Mouse (Mus musculus): ENCODE data around the gene Hmgb1. TPM values are rescaled to one million over a fixed set of nuclear protein-coding genes. Genes with fewer than 3 reads are reported as not detected.
A peak's percentile ranks its signal among the peaks of the same experiment; 100 is the strongest.

Hmgb1 gene
- polyA plus RNA-seq, 1 experiment = 18.9 TPM

GRCm38 (mm10) chr5:149052421-149053338 lies 131.6 kb downstream of the Hmgb1 start:
- H3K36me3 ChIP-seq (ENCODE audit: control insufficient read depth, insufficient read depth, low read length) = no peaks in the 10 kb centered on the region; the same call in 1 of the 2 replicates
- TF ChIP-seq CTCF (IDR thresholded peaks at IDR 0.05; ENCODE audit: extremely low read depth, insufficient read depth, insufficient read length, insufficient replicate concordance) = no peak
- TF ChIP-seq POLR2A (IDR thresholded peaks at IDR 0.05; ENCODE audit: low read depth, low read length) = peak; percentile 66
- under 1% methylated on average over 109 of the region's 110 CpGs for WGBS
- peak overlapping the region; percentile 97 for H3K27ac ChIP-seq (ENCODE audit: insufficient read depth, low read length)
- peak; percentile 96 to 98 for DNase-seq (ENCODE audit: low read depth in 1 of 2, low spot score in 2 of 2)
- H3K4me1 ChIP-seq (ENCODE audit: control insufficient read depth, insufficient read depth, insufficient read length) = peaks cover 2% of the 10 kb centered on the region; the same call in 1 of the 2 replicates
- peak overlapping the region; percentile 95 for H3K4me3 ChIP-seq (ENCODE audit: extremely low read depth, insufficient read depth, insufficient read length)
- no peaks in the 10 kb centered on the region for H3K27me3 ChIP-seq (ENCODE audit: control insufficient read depth, insufficient read depth, low read length)

GRCm38 (mm10) chr5:149051571-149052420 lies 132.5 kb downstream of the Hmgb1 start:
- peak overlapping the region; percentile 95 for H3K4me3 ChIP-seq (ENCODE audit: extremely low read depth, insufficient read depth, insufficient read length)
- H3K4me1 ChIP-seq (ENCODE audit: control insufficient read depth, insufficient read depth, insufficient read length) = peaks cover 2% of the 10 kb centered on the region; the same call in 1 of the 2 replicates
- peak; percentile 62 to 69 for DNase-seq (ENCODE audit: low read depth in 1 of 2, low spot score in 2 of 2)
- H3K36me3 ChIP-seq (ENCODE audit: control insufficient read depth, insufficient read depth, low read length) = peaks cover 2% of the 10 kb centered on the region
- peak overlapping the region; percentile 100 for H3K27ac ChIP-seq (ENCODE audit: insufficient read depth, low read length)
- TF ChIP-seq POLR2A (IDR thresholded peaks at IDR 0.05; ENCODE audit: low read depth, low read length) (no peak; the same call in 1 of the 2 replicates), CTCF (IDR thresholded peaks at IDR 0.05; ENCODE audit: extremely low read depth, insufficient read depth, insufficient read length, insufficient replicate concordance) (no peak)
- no peaks in the 10 kb centered on the region for H3K27me3 ChIP-seq (ENCODE audit: control insufficient read depth, insufficient read depth, low read length)
- WGBS = under 1% methylated on average over 63 of the region's 120 CpGs

GRCm38 (mm10) chr5:149051194-149051570 lies 133.1 kb downstream of the Hmgb1 start:
- peaks cover 2% of the 10 kb centered on the region; the same call in 1 of the 2 replicates for H3K4me1 ChIP-seq (ENCODE audit: control insufficient read depth, insufficient read depth, insufficient read length)
- peak overlapping the region; percentile 100 for H3K27ac ChIP-seq (ENCODE audit: insufficient read depth, low read length)
- peak overlapping the region; percentile 95 for H3K4me3 ChIP-seq (ENCODE audit: extremely low read depth, insufficient read depth, insufficient read length)
- H3K27me3 ChIP-seq (ENCODE audit: control insufficient read depth, insufficient read depth, low read length) = no peaks in the 10 kb centered on the region
- H3K36me3 ChIP-seq (ENCODE audit: control insufficient read depth, insufficient read depth, low read length) = peaks cover 5% of the 10 kb centered on the region
- peak; percentile 51 to 55 for DNase-seq (ENCODE audit: low read depth in 1 of 2, low spot score in 2 of 2)
- under 1% methylated on average over 27 of the region's 27 CpGs for WGBS
- no peak for TF ChIP-seq POLR2A (IDR thresholded peaks at IDR 0.05; ENCODE audit: low read depth, low read length)
- TF ChIP-seq CTCF (IDR thresholded peaks at IDR 0.05; ENCODE audit: extremely low read depth, insufficient read depth, insufficient read length, insufficient replicate concordance) = no peak

- Histone ChIP-seq H3K36me3 (ENCODE audit: control insufficient read depth, insufficient read depth, low read length) (peaks cover 6% of the 10 kb centered on the region), H3K27me3 (ENCODE audit: control insufficient read depth, insufficient read depth, low read length) (no peaks in the 10 kb centered on the region), H3K4me3 (ENCODE audit: extremely low read depth, insufficient read depth, insufficient read length) (peak overlapping the region; percentile 95), H3K4me1 (ENCODE audit: control insufficient read depth, insufficient read depth, insufficient read length) (peaks cover 2% of the 10 kb centered on the region; the same call in 1 of the 2 replicates), H3K27ac (ENCODE audit: insufficient read depth, low read length) (peak overlapping the region; percentile 100)
- no peak for TF ChIP-seq CTCF (IDR thresholded peaks at IDR 0.05; ENCODE audit: extremely low read depth, insufficient read depth, insufficient read length, insufficient replicate concordance)
- TF ChIP-seq POLR2A (IDR thresholded peaks at IDR 0.05; ENCODE audit: low read depth, low read length) = no peak
- DNase-seq (ENCODE audit: low read depth in 1 of 2, low spot score in 2 of 2) = no peak
- WGBS = 3% methylated on average over 10 of the region's 10 CpGs
Observed at GRCm38 (mm10) chr5:149050588-149051160, 133.6 kb downstream of the Hmgb1 start.

GRCm38 (mm10) chr5:149049435-149049834 lies 134.9 kb downstream of the Hmgb1 start:
- no peaks in the 10 kb centered on the region for H3K27me3 ChIP-seq (ENCODE audit: control insufficient read depth, insufficient read depth, low read length)
- peaks cover 2% of the 10 kb centered on the region; the same call in 1 of the 2 replicates for H3K4me1 ChIP-seq (ENCODE audit: control insufficient read depth, insufficient read depth, insufficient read length)
- H3K27ac ChIP-seq (ENCODE audit: insufficient read depth, low read length) = no peak overlapping the region
- TF ChIP-seq POLR2A (IDR thresholded peaks at IDR 0.05; ENCODE audit: low read depth, low read length) (no peak), CTCF (IDR thresholded peaks at IDR 0.05; ENCODE audit: extremely low read depth, insufficient read depth, insufficient read length, insufficient replicate concordance) (no peak)
- no peak for DNase-seq (ENCODE audit: low read depth in 1 of 2, low spot score in 2 of 2)
- no peak overlapping the region for H3K4me3 ChIP-seq (ENCODE audit: extremely low read depth, insufficient read depth, insufficient read length)
- WGBS = 40% methylated on average over 3 of the region's 3 CpGs
- H3K36me3 ChIP-seq (ENCODE audit: control insufficient read depth, insufficient read depth, low read length) = peaks cover 6% of the 10 kb centered on the region

- no peak overlapping the region for H3K27ac ChIP-seq (ENCODE audit: insufficient read depth, low read length)
- TF ChIP-seq POLR2A (IDR thresholded peaks at IDR 0.05; ENCODE audit: low read depth, low read length) = no peak
- TF ChIP-seq CTCF (IDR thresholded peaks at IDR 0.05; ENCODE audit: extremely low read depth, insufficient read depth, insufficient read length, insufficient replicate concordance) = no peak
- 86% methylated on average over 1 of the region's 1 CpGs for WGBS
- no peak overlapping the region for H3K4me3 ChIP-seq (ENCODE audit: extremely low read depth, insufficient read depth, insufficient read length)
- peaks cover 6% of the 10 kb centered on the region for H3K36me3 ChIP-seq (ENCODE audit: control insufficient read depth, insufficient read depth, low read length)
- peaks cover 2% of the 10 kb centered on the region; the same call in 1 of the 2 replicates for H3K4me1 ChIP-seq (ENCODE audit: control insufficient read depth, insufficient read depth, insufficient read length)
- DNase-seq (ENCODE audit: low read depth in 1 of 2, low spot score in 2 of 2) = no peak
- no peaks in the 10 kb centered on the region for H3K27me3 ChIP-seq (ENCODE audit: control insufficient read depth, insufficient read depth, low read length)
Observed at GRCm38 (mm10) chr5:149048961-149049360, 135.3 kb downstream of the Hmgb1 start.
